Mouse (Mus musculus) mouse trophoblast stem cell (cell line): Measurements from ENCODE around the gene Gm12184.
"Not testable (repeated sequence)": the region's sequence is repeated elsewhere in the genome, so short reads cannot be mapped to it uniquely, and the experiment has no call there.

Experiments used
- in situ Hi-C, 2 experiments: fragments of 300-500 bp; cut with MseI, MboI; formaldehyde crosslinking; loops; 2 replicates in 1 of 2; 3 replicates in 1 of 2; pipeline ENCODE4 v1.15.1; 2025

Gm12184 gene

DNA sequence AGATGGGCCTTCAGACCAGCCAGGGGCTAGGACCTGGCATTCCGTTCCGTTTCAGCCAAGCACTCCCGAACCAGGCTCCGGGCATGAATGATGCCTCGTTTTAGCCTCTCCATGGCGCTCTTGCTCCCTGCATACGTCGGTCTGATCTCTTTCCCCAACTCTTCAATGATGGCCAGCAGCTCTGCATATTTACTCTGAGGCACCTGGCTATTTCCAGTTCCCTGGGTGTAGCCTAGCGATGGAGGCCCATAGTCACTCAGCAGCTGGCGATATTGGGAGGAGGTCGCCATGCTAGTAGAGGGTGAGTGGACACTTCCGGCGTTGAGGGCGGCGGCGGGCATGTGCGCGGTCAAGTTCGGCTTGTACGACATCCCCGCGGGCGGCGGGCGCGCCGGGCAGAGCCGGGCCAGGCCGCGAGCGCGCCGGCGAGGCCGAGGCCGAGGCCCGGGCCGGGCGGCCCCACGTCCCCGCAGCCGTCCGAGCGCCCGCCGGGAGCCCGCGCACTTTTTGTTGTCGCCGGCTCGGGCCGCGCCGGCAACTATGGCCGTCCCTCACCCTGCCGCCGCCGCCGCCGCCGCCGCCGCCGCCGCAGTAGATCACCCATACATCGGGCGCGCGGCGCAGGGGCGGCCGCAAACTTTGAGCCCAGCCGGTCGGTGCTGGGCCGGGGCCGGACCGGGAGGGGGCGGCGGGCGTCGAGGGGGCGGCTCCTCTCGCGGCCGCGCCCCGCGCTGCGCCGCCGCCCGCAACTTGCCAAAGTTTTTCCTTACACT, at the start of gene Gm12184, which contains the start of gene Trim7:
Gm12184 (minus strand) TSS at position 677 of the 773 bp plus-strand sequence.
Trim7 (plus strand) TSS at position 162 of the 773 bp plus-strand sequence.
- in situ Hi-C loops: not testable (repeated sequence)

GRCm38 (mm10) chr11:48875343-48875837, 48.9 kb upstream of the Gm12184 start:
- in situ Hi-C loops: loop anchor here (5.0 to 10.0 kb wide), 4 partner anchors 119 to 389 kb away; partner anchors contain the start of genes Gm12185 (in 2 of the 2) and Tgtp1 (in 2 of the 2)

GRCm38 (mm10) chr11:48874465-48874864, 48.0 kb upstream of the Gm12184 start:
- in situ Hi-C loops: loop anchor here (5.0 to 10.0 kb wide), 4 partner anchors 120 to 390 kb away; partner anchors contain the start of genes Gm12185 (in 2 of the 2) and Tgtp1 (in 2 of the 2)

DNA sequence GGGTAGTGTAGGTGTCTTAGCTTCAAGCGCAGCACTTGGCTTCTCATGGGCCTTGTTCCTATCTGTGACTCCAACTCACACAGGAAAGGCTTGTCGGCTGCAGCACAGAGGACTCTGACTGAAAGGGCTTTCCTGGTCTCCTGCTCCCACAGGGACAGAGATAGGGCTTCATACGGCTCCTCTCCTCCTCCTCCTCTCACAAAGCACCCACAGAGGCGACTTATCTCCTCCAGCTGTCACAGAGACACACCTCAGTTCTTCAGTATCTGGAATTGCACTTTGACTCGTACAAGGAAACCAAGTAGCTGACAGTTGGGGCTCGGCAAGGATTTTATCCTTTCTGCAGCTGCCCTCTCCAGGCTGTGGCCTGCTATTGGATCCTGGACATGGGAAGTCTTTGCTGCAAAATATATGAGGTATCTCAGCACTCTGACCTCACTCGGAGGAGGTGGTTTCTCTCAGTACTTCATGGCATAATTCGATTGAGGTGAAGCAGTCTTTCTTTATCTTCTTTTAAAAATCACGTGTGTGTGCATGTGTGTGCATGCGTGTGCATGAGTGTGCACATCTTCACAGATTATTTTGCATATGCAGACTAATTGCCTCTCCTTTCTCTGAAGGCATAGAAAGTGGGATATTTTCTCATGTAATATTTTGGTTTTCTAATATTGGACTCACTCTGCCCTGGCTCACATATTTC, 47.3 kb upstream of the Gm12184 start:
- in situ Hi-C loops: loop anchor here (5.0 to 10.0 kb wide), 4 partner anchors 121 to 391 kb away; partner anchors contain the start of genes Gm12185 (in 2 of the 2) and Tgtp1 (in 2 of the 2)

- in situ Hi-C loops: loop anchor here (5.0 to 10.0 kb wide), 4 partner anchors 122 to 392 kb away; partner anchors contain the start of genes Gm12185 (in 2 of the 2) and Tgtp1 (in 2 of the 2)
Observed at GRCm38 (mm10) chr11:48872695-48873300, 46.3 kb upstream of the Gm12184 start.

DNA sequence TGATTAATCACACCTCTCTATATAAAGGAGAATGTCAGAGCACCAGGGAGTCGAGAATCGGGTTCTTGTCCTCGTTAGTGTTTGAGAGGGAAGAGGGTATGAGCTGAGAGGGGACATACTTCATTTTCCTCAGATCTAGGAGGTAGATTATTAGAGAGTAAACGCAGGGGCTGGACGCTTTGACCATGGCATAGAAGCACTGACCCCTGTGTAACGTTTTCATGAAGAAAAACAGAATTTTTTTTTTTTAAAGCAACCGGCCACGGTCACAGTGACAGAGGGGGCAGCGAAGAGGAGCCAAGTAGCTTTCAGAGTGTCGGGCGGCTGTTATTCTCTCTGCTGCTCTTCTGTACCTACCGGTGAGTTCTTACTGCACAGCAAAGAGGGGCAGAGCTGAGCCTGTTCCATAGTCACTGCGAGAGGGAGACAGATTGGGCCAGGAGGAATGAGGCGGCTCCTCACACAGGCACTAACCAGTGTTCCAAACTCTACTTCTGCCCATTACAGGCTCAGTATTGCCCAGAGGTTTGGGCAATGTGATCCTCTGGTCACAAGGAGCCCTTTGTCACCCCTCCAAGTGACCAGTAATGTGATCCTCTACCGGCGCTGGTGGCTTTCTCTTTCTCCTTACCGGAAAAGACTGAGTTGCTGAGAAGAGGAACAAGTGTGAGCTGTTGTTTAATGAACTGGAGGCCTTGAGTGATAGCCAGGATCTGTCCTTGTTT, 45.5 kb upstream of the Gm12184 start:
- in situ Hi-C loops: loop anchor here (5.0 to 10.0 kb wide), 4 partner anchors 123 to 393 kb away; partner anchors contain the start of genes Gm12185 (in 2 of the 2) and Tgtp1 (in 2 of the 2)

- in situ Hi-C loops: loop anchor here (5.0 to 10.0 kb wide), 4 partner anchors 124 to 394 kb away; partner anchors contain the start of genes Gm12185 (in 2 of the 2) and Tgtp1 (in 2 of the 2)
Observed at GRCm38 (mm10) chr11:48871201-48871772, 44.8 kb upstream of the Gm12184 start, which contains the start of gene Irgm1. Irgm1 (minus strand) TSS chr11:48871683.

GRCm38 (mm10) chr11:48870781-48871180, 44.3 kb upstream of the Gm12184 start:
- in situ Hi-C loops: loop anchor here (5.0 to 10.0 kb wide), 4 partner anchors 124 to 394 kb away; partner anchors contain the start of genes Gm12185 (in 2 of the 2) and Tgtp1 (in 2 of the 2)

DNA sequence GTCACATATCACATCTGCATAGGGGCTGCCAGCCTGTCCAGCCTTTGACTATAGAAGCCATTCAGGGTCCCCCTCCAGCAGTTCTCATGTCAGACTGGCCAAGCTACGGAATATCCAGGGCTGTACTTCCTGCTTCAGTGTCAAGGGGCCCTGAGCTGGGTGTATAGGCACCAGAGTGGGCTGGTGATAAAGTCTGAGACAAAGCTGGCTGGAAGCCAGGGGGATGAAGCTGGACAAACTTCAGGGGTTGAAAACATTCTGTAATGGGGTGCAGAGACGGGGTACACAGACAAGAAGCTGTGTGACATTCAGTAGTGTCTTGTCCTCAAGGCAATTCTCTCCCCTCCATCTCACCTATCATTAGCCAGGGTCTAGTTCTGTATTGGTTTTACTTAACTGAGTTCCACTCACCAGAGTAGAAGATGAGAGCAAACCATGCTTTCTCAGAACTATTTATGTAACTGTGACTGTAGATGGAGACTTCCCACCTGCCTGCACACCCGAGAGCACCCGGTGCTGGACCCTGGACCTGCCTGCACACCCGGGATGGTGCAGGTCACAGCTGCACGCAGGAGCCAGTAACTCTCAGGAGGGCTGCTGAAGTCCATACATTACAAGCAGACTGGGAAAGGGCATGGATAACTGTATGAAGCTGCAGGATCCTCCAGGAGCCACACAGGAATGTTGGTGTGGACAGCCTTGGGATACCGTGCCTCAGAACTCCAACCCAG, 43.1 kb upstream of the Gm12184 start:
- in situ Hi-C loops: loop anchor here (5.0 to 10.0 kb wide), 4 partner anchors 125 to 395 kb away; partner anchors contain the start of genes Gm12185 (in 2 of the 2) and Tgtp1 (in 2 of the 2)

DNA sequence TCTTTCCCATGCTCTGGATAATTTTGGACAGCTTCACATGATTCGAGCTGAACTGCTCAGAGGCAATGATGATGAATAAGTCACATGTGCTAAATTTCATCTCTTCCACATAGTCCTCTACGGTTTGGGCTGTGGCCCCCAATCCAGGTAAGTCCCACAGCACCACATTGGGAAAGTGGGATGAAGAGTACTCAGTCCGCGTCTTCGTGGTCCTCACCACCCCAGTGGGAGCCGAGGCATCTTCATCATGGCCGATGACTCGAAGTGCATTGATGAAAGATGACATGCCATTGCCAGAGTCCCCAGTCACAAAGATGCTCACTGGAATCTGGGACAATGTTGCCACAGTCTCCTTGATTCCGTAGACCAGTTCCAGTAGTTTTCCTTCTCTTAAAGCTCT, 40.0 kb upstream of the Gm12184 start:
- in situ Hi-C loops: no loop called here

DNA sequence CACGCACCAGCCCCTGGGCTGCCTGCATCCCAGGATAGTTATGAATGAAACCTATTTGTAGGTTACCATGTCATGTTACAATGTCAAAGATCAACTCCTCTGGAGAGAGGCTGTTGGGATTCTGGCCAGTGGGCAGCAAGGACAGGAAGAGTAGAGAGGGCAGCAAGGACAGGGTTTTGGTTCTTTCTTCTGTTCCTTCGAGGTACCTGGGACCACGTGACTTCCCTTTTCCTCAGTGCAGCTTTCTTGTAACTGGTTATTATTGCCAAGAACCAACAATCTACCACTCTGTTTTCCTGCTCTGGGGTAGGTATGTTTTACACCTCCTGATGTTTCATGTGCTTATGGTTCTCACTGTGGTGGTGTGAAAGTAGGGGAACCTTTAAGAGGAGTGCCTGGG, 37.4 kb upstream of the Gm12184 start:
- in situ Hi-C loops: no loop called here

GRCm38 (mm10) chr11:48862784-48863319, 36.4 kb upstream of the Gm12184 start:
- in situ Hi-C loops: no loop called here

DNA sequence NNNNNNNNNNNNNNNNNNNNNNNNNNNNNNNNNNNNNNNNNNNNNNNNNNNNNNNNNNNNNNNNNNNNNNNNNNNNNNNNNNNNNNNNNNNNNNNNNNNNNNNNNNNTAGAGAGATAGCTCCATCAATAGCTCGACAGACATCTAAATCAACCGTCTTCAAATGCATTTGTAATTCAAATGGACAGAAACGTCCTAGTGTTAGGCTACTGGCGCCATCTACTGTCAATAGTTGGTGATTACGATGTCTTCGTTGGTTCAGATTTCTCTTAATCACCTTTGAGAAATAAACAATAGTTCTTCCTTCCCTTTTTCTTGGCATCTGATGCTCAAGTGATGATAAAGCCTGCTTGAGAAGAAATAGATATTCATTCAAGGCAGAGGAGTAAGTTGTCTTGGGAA, 32.6 kb upstream of the Gm12184 start:
- in situ Hi-C loops: loop anchor here (5.0 kb wide), 1 partner anchor 72 kb away; no protein-coding TSS in a partner anchor

GRCm38 (mm10) chr11:48853474-48854180, 27.2 kb upstream of the Gm12184 start:
- in situ Hi-C loops: no loop called here

GRCm38 (mm10) chr11:48852624-48853473, 26.4 kb upstream of the Gm12184 start:
- in situ Hi-C loops: no loop called here

DNA sequence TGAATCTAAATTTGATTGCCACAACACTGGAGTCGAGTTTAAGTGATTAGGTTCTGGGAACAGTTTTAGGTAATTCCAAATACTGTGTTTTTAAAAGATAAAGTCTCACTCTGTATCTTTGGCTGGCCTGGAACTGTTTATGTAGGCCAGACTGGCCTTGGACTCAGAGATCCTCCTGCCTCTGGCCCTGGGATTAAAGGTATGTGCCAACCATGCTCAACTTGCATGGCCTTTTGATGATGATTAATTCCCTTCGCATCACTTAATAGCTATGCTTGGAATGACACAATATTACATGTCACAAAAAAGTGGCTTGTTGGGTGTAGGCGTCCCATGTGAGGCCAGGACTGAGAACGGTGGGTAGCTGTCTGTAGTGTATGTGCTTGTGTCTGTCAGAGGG, 25.7 kb upstream of the Gm12184 start:
- in situ Hi-C loops: no loop called here

DNA sequence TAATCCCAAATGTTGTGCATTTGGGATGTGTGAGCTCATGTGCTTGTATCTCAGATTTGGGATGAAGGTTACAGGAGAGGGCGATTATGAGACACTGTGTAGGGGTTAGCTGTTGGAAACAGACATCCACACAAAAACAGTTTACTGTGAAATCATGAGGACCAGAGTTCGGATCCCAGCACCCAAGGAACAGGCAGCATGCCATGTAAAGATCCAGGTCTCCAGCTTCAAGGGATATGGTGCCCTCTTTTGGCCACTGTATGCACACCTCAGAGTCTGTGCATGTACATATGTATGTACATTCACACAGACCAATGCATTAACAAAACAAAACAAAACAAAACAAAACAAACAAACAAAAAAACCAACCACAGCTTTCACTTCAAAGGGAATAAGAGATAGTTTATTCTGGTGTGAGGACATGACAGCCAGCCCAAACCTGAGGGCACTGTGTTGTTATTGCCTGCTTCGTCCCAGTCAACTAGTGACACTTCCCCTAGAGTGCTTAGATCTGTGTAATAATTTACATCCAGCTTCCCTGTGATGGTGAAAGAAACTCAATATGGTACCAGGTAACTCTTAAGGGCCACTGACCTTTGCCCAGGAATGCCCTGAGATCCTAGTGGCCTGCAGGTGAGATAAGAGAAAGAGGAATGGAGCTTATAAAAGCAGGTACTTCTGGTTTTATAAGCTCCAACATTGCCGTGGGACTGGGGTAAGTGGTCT, 25.0 kb upstream of the Gm12184 start:
- in situ Hi-C loops: no loop called here
